24 mouse cellular contexts compared by ENCODE assay signal in the genomic region with DNA sequence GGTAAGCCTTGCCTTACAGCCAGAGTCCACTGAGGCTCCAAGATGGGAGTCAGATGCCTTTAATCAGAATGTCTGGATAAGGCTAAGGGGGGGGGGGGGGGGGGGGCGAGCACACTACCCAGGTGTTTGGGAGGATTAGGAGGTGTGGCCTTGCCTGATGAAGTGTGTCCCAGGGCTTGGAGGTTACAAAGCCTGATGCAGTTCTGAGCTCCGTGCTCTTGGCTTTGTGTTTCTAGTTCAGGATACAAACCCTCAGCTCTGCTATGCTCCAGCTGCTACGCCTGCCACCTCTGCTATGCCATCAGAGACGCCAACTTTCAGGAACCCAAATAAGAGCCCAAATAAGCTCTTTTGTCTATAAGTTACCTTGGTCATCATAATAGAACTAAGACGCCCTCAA.
A peak's percentile ranks its signal among the peaks of the same experiment; 100 is the strongest.
DNase-seq lines count a peak whose midpoint lies in the region; ATAC-seq lines count a peak whose summit lies in the region.
"Had no signal": no experiment of that assay in that cellular context is flagged by ENCODE, and none has a peak within 500 bp of the region (broad histone marks: within the 10 kb centered on the region; RNA-seq: fewer than 3 reads in every experiment).

No protein-coding gene starts in this region.

- H3K9me3 ChIP-seq in hindbrain, embryonic 12.5 days (replicated peaks): no peaks in the 10 kb centered on the region
- no peaks in the 10 kb centered on the region for H3K9me3 ChIP-seq in hindbrain, embryonic 13.5 days
- H3K9me3 ChIP-seq in kidney, embryonic 15.5 days (replicated peaks): no peaks in the 10 kb centered on the region
- no peaks in the 10 kb centered on the region for H3K9me3 ChIP-seq in limb, embryonic 11.5 days (ENCODE audit: control insufficient read depth, low read length)
- H3K9me3 ChIP-seq in limb, embryonic 10.5 days (replicated peaks): no peaks in the 10 kb centered on the region
- H3K9me3 ChIP-seq: embryonic facial prominence, embryonic 10.5 days; embryonic facial prominence, embryonic 12.5 days; forebrain, embryonic 13.5 days; forebrain, embryonic 15.5 days; G1E had no signal

- H3K9ac ChIP-seq in hindbrain, embryonic 12.5 days: no peak overlapping the region
- H3K9ac ChIP-seq in hindbrain, embryonic 13.5 days: no peak overlapping the region
- no peak overlapping the region for H3K9ac ChIP-seq in kidney, embryonic 15.5 days
- no peak overlapping the region for H3K9ac ChIP-seq in limb, embryonic 11.5 days (ENCODE audit: low read length)
- H3K9ac ChIP-seq: embryonic facial prominence, embryonic 12.5 days; forebrain, embryonic 13.5 days; forebrain, embryonic 15.5 days had no signal

- H3K4me2 ChIP-seq in hindbrain, embryonic 12.5 days (replicated peaks): no peak overlapping the region
- no peak overlapping the region for H3K4me2 ChIP-seq in hindbrain, embryonic 13.5 days
- no peak overlapping the region for H3K4me2 ChIP-seq in kidney, embryonic 15.5 days
- H3K4me2 ChIP-seq in limb, embryonic 11.5 days (ENCODE audit: low read depth, severe bottlenecking): no peak overlapping the region
- H3K4me2 ChIP-seq: embryonic facial prominence, embryonic 12.5 days; forebrain, embryonic 13.5 days; forebrain, embryonic 15.5 days had no signal

- no peak overlapping the region for H3K27ac ChIP-seq in hindbrain, embryonic 12.5 days
- no peak overlapping the region for H3K27ac ChIP-seq in hindbrain, embryonic 13.5 days
- H3K27ac ChIP-seq in kidney, embryonic 15.5 days: no peak overlapping the region
- H3K27ac ChIP-seq in limb, embryonic 11.5 days (replicated peaks; ENCODE audit: low read depth, low read length): peak overlapping the region; percentile 26; the same call in 1 of the 2 replicates
- H3K27ac ChIP-seq in limb, embryonic 10.5 days: no peak overlapping the region; the same call in 1 of the 2 replicates
- H3K27ac ChIP-seq: embryonic facial prominence, embryonic 10.5 days; embryonic facial prominence, embryonic 12.5 days; forebrain, embryonic 13.5 days; forebrain, embryonic 15.5 days had no signal

- H3K27me3 ChIP-seq in hindbrain, embryonic 12.5 days: no peaks in the 10 kb centered on the region
- H3K27me3 ChIP-seq in hindbrain, embryonic 13.5 days: no peaks in the 10 kb centered on the region
- no peaks in the 10 kb centered on the region for H3K27me3 ChIP-seq in kidney, embryonic 15.5 days
- H3K27me3 ChIP-seq in limb, embryonic 11.5 days (ENCODE audit: control insufficient read depth, insufficient read depth, low read length): no peaks in the 10 kb centered on the region
- no peaks in the 10 kb centered on the region for H3K27me3 ChIP-seq in limb, embryonic 10.5 days (ENCODE audit: low read depth, poor library complexity, severe bottlenecking)
- H3K27me3 ChIP-seq: CH12.LX; embryonic facial prominence, embryonic 12.5 days; forebrain, embryonic 13.5 days; forebrain, embryonic 15.5 days; Patski had no signal

- no peaks in the 10 kb centered on the region; the same call in 1 of the 2 replicates for H3K36me3 ChIP-seq in hindbrain, embryonic 12.5 days
- H3K36me3 ChIP-seq in hindbrain, embryonic 13.5 days: no peaks in the 10 kb centered on the region; the same call in 1 of the 2 replicates
- peaks cover 51% of the 10 kb centered on the region for H3K36me3 ChIP-seq in kidney, embryonic 15.5 days
- peaks cover 2% of the 10 kb centered on the region; the same call in 1 of the 2 replicates for H3K36me3 ChIP-seq in limb, embryonic 11.5 days (ENCODE audit: control insufficient read depth, insufficient read depth, low read length)
- H3K36me3 ChIP-seq in limb, embryonic 10.5 days: peaks cover 46% of the 10 kb centered on the region
- H3K36me3 ChIP-seq: forebrain, embryonic 15.5 days had no signal

- no peak overlapping the region for H3K4me3 ChIP-seq in hindbrain, embryonic 12.5 days
- H3K4me3 ChIP-seq in hindbrain, embryonic 13.5 days: no peak overlapping the region
- no peak overlapping the region for H3K4me3 ChIP-seq in kidney, embryonic 15.5 days (replicated peaks)
- no peak overlapping the region for H3K4me3 ChIP-seq in limb, embryonic 11.5 days (ENCODE audit: low read depth, low read length)
- H3K4me3 ChIP-seq in limb, embryonic 10.5 days: no peak overlapping the region
- H3K4me3 ChIP-seq: embryonic facial prominence, embryonic 10.5 days; embryonic facial prominence, embryonic 12.5 days; forebrain, embryonic 13.5 days; forebrain, embryonic 15.5 days had no signal

- 71% methylated on average over 5 of the region's 5 CpGs for WGBS in hindbrain, embryonic 12.5 days
- 81% methylated on average over 4 of the region's 5 CpGs for WGBS in hindbrain, embryonic 13.5 days
- 36% methylated on average over 4 of the region's 5 CpGs for WGBS in kidney, embryonic 15.5 days
- WGBS in limb, embryonic 11.5 days: 60% methylated on average over 4 of the region's 5 CpGs
- 66% methylated on average over 5 of the region's 5 CpGs for WGBS in limb, embryonic 10.5 days

- ATAC-seq in hindbrain, embryonic 12.5 days (ENCODE audit: low FRiP score): 0 out of 2 replicates have a peak, but pooled peaks have one; percentile 32
- no peak for ATAC-seq in hindbrain, embryonic 13.5 days (ENCODE audit: low FRiP score)
- ATAC-seq in kidney, embryonic 15.5 days (replicated peaks; ENCODE audit: low FRiP score): peak; percentile 61; the same call in 1 of the 2 replicates
- no peak for ATAC-seq in limb, embryonic 11.5 days (ENCODE audit: insufficient number of reproducible peaks, low FRiP score, low TSS enrichment, low read depth)
- ATAC-seq: activated CD4-positive, CD25-positive, alpha-beta regulatory T cell, adult 4 months; CD4-positive, CD25-positive, alpha-beta regulatory T cell, adult 4 months; forebrain, embryonic 13.5 days; forebrain, embryonic 15.5 days; Patski had no signal

- H3K4me1 ChIP-seq in hindbrain, embryonic 12.5 days: no peaks in the 10 kb centered on the region
- no peaks in the 10 kb centered on the region; the same call in 1 of the 2 replicates for H3K4me1 ChIP-seq in hindbrain, embryonic 13.5 days (replicated peaks)
- H3K4me1 ChIP-seq in kidney, embryonic 15.5 days: peaks cover 13% of the 10 kb centered on the region
- H3K4me1 ChIP-seq in limb, embryonic 11.5 days (ENCODE audit: control insufficient read depth, insufficient read depth, low read length): peaks cover 4% of the 10 kb centered on the region; the same call in 1 of the 2 replicates
- H3K4me1 ChIP-seq in limb, embryonic 10.5 days: peaks cover 24% of the 10 kb centered on the region
- H3K4me1 ChIP-seq: embryonic facial prominence, embryonic 12.5 days; forebrain, embryonic 13.5 days; forebrain, embryonic 15.5 days had no signal

- DNase-seq in kidney, postnatal 14 days: no peak
- DNase-seq in limb, embryonic 11.5 days (ENCODE audit: low spot score): no peak
- DNase-seq in limb, embryonic 10.5 days (ENCODE audit: low spot score): no peak
- DNase-seq: adrenal gland, adult 8-10 months; adrenal gland, postnatal 14 days; adrenal gland, postnatal 36 days; B cell, adult 2 months; cerebellum, adult 11-12 months; cerebellum, adult 2 months; cerebellum, adult 9-10 months; cerebellum, postnatal 10 days; cerebellum, postnatal 25 days had no signal

Comparison
In these comparisons a context has a peak if more than half of its experiments do, and no peak if none do; other contexts are left out.
1. ATAC-seq: peak in hindbrain, embryonic 12.5 days (single experiment) and kidney, embryonic 15.5 days (single experiment); none in hindbrain, embryonic 13.5 days (single experiment) and limb, embryonic 11.5 days (single experiment).